Mouse (Mus musculus) stomach, embryonic 16.5 days (tissue): ENCODE results near the gene Cdc42se1. TPM values are rescaled to one million over a fixed set of nuclear protein-coding genes. Genes with fewer than 3 reads are reported as not detected.

Source experiments
- ATAC-seq: fragments of 200-750 bp; cut with Nextera tagmentation; 2 replicates; pipeline ENCODE4 v1.8.0; 2017; ENCODE audit warnings: moderate number of reproducible peaks, moderate TSS enrichment; ENCODE audit not compliant: insufficient read depth, low FRiP score
- H3K27ac ChIP-seq: fragments of 300-500 bp; sonication (generic); 2 replicates; pipeline ENCODE4 v1.5.1; 2014; ENCODE audit warnings: low read length
- H3K27me3 ChIP-seq: fragments of 300-500 bp; sonication (generic); 2 replicates; pipeline ENCODE4 v1.6.1; 2014; ENCODE audit warnings: low read length, control low read depth, mixed read lengths; ENCODE audit not compliant: control insufficient read depth, insufficient read depth
- H3K36me3 ChIP-seq: fragments of 300-500 bp; sonication (generic); 2 replicates; pipeline ENCODE4 v1.6.1; 2014; ENCODE audit warnings: low read length; ENCODE audit not compliant: control insufficient read depth, insufficient read depth
- H3K4me1 ChIP-seq: fragments of 300-500 bp; sonication (generic); 2 replicates; pipeline ENCODE4 v1.6.1; 2014; ENCODE audit warnings: low read length, control low read depth, mixed read lengths; ENCODE audit not compliant: control insufficient read depth, insufficient read depth
- H3K4me2 ChIP-seq: fragments of 300-500 bp; sonication (generic); 2 replicates; pipeline ENCODE4 v1.6.1; 2014; ENCODE audit warnings: low read depth, low read length, mixed read lengths
- H3K4me3 ChIP-seq: fragments of 300-500 bp; sonication (generic); replicated peaks from 2 replicates; pipeline ENCODE4 v1.5.1; 2014; ENCODE audit warnings: mild to moderate bottlenecking, low read length
- H3K9ac ChIP-seq: fragments of 300-500 bp; sonication (generic); 2 replicates; pipeline ENCODE4 v1.6.1; 2014; ENCODE audit warnings: low read length
- H3K9me3 ChIP-seq: fragments of 300-500 bp; sonication (generic); replicated peaks from 2 replicates; pipeline ENCODE4 v1.6.1; 2016; ENCODE audit warnings: low read length, control low read depth; ENCODE audit not compliant: control insufficient read depth
- WGBS: fragments of 180-500 bp; shearing (Covaris S2); extraction: QIAGEN DNeasy Blood & Tissue Kit; methylation state at CpG from one replicate; pipeline ENCODE4 v1.1.7; 2014; 5-methylcytosine and 5-hydroxymethylcytosine counted together
- polyA plus RNA-seq: library from polyadenylated mRNA; unstranded; fragments of >200 nt; fragmentation: Nextera tagmentation; extraction: Ambion mirVana; gene quantifications from 2 replicates; pipeline ENCODE4 v1.2.1, GENCODE M21; 2015

Gene Cdc42se1
- polyA plus RNA-seq, 1 experiment from 2014 or later: 118 TPM

DNA sequence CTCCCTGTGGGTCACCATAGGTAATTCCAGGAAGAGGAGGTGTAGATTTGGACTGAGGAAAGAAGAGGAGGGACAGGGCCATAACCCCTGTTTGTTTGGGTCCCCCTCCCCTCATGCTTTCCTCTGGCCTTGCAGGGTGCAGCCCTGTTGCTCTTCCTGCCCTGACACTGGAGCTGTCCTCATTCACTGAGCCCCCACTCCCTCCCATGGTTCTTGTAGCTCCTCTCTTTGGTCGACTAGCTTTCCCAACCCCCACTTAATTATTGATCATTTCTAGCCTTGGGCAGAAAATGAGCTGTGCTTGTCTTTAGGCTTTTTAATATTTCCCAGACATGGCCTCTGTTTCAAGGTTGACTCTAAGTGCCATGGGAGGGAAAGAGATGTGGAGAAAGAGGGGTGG, 55.5 kb downstream of the Cdc42se1 start:
- Histone ChIP-seq H3K4me3 (peak overlapping the region; percentile 83), H3K4me2 (peak overlapping the region; percentile 95), H3K9me3 (no peaks in the 10 kb centered on the region), H3K4me1 (peaks cover 18% of the 10 kb centered on the region), H3K27me3 (no peaks in the 10 kb centered on the region), H3K27ac (peak overlapping the region; percentile 99), H3K36me3 (peaks cover 7% of the 10 kb centered on the region; the same call in 1 of the 2 replicates), H3K9ac (peak overlapping the region; percentile 89)
- ATAC-seq: no peak
- WGBS: 14% methylated on average over 1 of the region's 1 CpGs

DNA sequence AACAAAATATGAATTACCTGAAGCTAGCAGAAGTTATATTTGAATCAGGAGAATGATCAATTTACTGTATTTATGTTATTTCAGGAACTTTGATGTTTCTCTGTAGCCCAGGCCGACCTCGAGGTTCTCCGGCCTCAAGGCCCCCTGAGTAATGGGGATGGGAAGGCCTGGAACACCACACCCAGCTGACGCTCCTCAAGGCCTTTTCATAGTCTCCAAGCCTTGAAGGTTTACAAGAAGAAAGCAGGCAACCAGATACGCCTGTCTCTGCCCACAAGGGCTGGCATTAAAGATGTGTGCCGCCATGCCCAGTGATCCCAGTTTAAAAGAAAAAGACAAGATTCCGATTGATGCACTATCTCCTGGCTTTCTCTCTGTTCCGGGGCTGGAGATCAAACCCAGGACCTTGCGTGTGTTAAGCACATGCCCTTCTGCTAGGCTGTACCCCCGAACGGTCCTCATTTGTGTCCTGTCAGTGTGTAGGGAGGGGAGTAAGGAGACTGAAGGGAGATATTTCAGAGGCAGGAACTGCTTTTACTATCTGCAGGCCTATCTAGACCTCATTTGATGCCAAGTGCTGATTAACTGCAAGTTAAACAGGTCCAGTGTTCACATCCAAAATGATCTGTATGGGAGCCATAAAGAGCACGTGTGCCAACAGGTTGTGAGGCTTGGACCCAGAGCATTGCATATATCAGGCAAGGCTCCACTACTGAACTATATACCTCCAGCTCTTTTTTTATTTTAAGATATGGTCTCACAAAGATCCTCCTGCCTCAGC, 56.2 kb downstream of the Cdc42se1 start:
- Histone ChIP-seq H3K4me3 (peak overlapping the region; percentile 83), H3K27me3 (no peaks in the 10 kb centered on the region), H3K9ac (peak overlapping the region; percentile 29), H3K4me2 (peak overlapping the region; percentile 95), H3K36me3 (peaks cover 7% of the 10 kb centered on the region; the same call in 1 of the 2 replicates), H3K9me3 (no peaks in the 10 kb centered on the region), H3K27ac (peak overlapping the region; percentile 99; the same call in 1 of the 2 replicates), H3K4me1 (peaks cover 18% of the 10 kb centered on the region)
- ATAC-seq: no peak
- WGBS: 76% methylated on average over 12 of the region's 12 CpGs

DNA sequence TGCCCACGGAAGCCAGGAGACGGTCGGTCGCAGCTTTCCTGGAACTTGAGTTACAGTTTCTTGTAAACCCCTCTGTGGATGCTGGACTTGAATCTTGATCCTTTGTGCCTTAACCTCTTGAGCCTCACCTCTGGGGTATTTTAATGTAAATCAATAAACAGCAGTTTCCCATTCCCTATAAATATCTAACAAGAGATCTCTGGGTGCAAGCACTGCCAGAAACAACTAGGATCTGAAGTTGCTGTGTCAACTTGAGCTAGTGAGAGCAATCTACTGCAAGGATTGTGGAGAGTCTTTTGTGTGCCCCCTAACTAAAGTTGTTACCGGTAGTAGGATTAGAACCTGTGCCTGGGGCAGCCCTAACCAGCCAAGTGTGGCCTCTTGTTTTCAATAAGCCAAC, 56.9 kb downstream of the Cdc42se1 start:
- H3K9ac ChIP-seq: no peak overlapping the region
- no peaks in the 10 kb centered on the region for H3K9me3 ChIP-seq
- peaks cover 18% of the 10 kb centered on the region for H3K4me1 ChIP-seq
- ATAC-seq: no peak
- H3K36me3 ChIP-seq: peaks cover 7% of the 10 kb centered on the region; the same call in 1 of the 2 replicates
- no peaks in the 10 kb centered on the region for H3K27me3 ChIP-seq
- peak overlapping the region; percentile 44; the same call in 1 of the 2 replicates for H3K27ac ChIP-seq
- peak overlapping the region; percentile 95; the same call in 1 of the 2 replicates for H3K4me2 ChIP-seq
- H3K4me3 ChIP-seq: no peak overlapping the region
- 89% methylated on average over 5 of the region's 5 CpGs for WGBS

Other genes with a start within 250 kb of the Cdc42se1 start
- 20.4 and 22.6 TPM in 2 replicates for gene Zfp687, start 213.3 kb upstream of the Cdc42se1 start, polyA plus RNA-seq
- gene Psmd4, start 186.1 kb upstream of the Cdc42se1 start, polyA plus RNA-seq: 218 TPM in 2 replicates
- gene Pip5k1a, start 121.8 kb upstream of the Cdc42se1 start, polyA plus RNA-seq: 18.6 and 19.0 TPM in 2 replicates
- gene Vps72, start 117.7 kb upstream of the Cdc42se1 start, polyA plus RNA-seq: 102 and 123 TPM in 2 replicates
- 2.2 and 7.3 TPM in 2 replicates for gene Tmod4, start 104.3 kb upstream of the Cdc42se1 start, polyA plus RNA-seq
- 55.8 and 58.2 TPM in 2 replicates for gene Scnm1, start 94.7 kb upstream of the Cdc42se1 start, polyA plus RNA-seq
- gene Lysmd1, start 94.6 kb upstream of the Cdc42se1 start, polyA plus RNA-seq: 13.7 and 14.5 TPM in 2 replicates
- 5.4 and 6.5 TPM in 2 replicates for gene Tnfaip8l2, start 86.4 kb upstream of the Cdc42se1 start, polyA plus RNA-seq
- gene Sema6c, start 68.3 kb upstream of the Cdc42se1 start, polyA plus RNA-seq: 1.5 and 2.6 TPM in 2 replicates
- 10.9 and 11.5 TPM in 2 replicates for gene Gabpb2, start 10.8 kb upstream of the Cdc42se1 start, polyA plus RNA-seq
- gene Mllt11, start 3.4 kb downstream of the Cdc42se1 start, polyA plus RNA-seq: 16.2 and 16.6 TPM in 2 replicates
- gene Gm128, start 12.9 kb downstream of the Cdc42se1 start, polyA plus RNA-seq: 0.25 and 0.52 TPM in 2 replicates
- 9.2 and 11.6 TPM in 2 replicates for gene Bnipl, start 22.5 kb downstream of the Cdc42se1 start, polyA plus RNA-seq
- gene Mindy1, start 52.6 kb downstream of the Cdc42se1 start, polyA plus RNA-seq: 54.6 and 62.0 TPM in 2 replicates
- gene Prune1, start 53.3 kb downstream of the Cdc42se1 start, polyA plus RNA-seq: 18.9 and 21.2 TPM in 2 replicates
- gene Anxa9, start 78.4 kb downstream of the Cdc42se1 start, polyA plus RNA-seq: 6.8 and 13.2 TPM in 2 replicates
- gene Cers2, start 86.1 kb downstream of the Cdc42se1 start, polyA plus RNA-seq: 148 and 155 TPM in 2 replicates
- 35.2 and 36.9 TPM in 2 replicates for gene Setdb1, start 128.5 kb downstream of the Cdc42se1 start, polyA plus RNA-seq
- 0.63 TPM in 1 of 2 replicates, not detected in the other for gene 4930558C23Rik, start 174.1 kb downstream of the Cdc42se1 start, polyA plus RNA-seq
- gene Arnt, start 205.7 kb downstream of the Cdc42se1 start, polyA plus RNA-seq: 46.5 and 47.8 TPM in 2 replicates